Mouse (Mus musculus) layer of hippocampus, adult 9-11 months (tissue): ENCODE data around the gene Cacnb2.
"Not testable (repeated sequence)": the region's sequence is repeated elsewhere in the genome, so short reads cannot be mapped to it uniquely, and the experiment has no call there.

Source experiments
- DNase-seq: peaks from one replicate; pipeline ENCODE4 v3.0.0; 2022

Gene Cacnb2

GRCm38 (mm10) chr2:14657205-14657844 lies 54.4 kb downstream of the Cacnb2 start:
- no peak for DNase-seq

GRCm38 (mm10) chr2:14665213-14665612 lies 62.3 kb downstream of the Cacnb2 start:
- DNase-seq: no peak

DNA sequence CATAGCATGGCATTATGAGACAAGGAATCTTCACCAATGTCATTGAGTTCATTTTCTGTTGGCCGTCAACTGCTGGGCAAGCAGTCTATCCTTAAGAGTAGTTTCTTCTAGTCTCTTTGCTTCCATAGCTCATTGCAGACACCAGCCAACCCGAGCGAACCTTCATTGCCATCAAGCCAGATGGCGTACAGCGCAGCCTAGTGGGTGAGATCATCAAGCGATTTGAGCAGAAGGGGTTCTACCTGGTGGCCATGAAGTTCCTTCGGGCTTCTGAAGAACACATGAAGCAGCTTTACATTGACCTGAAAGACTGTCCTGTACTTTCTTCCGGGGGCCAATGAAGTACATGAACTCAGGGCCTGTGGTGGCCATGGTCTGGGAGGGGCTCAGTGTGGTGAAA lies 69.2 kb downstream of the Cacnb2 start:
- no peak for DNase-seq

GRCm38 (mm10) chr2:14676885-14677516 lies 74.1 kb downstream of the Cacnb2 start:
- DNase-seq: no peak

DNA sequence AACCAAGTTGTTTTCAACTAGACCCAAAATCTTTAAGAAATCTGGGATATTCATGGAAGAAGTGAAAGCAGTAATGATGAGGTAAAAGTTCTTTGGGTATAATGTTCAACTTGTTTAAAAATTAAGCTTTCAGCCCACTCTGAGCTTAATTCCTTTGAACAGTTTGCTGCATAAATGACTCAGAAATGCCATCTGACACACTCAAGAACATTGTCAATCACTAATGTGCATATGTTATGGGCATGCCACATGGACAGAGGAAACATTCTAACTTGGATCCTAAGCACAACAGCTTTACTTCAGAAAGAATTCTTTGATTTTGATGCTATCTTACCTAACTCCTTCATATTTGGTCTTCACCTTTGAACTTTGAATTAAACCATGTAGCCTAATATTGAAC lies 81.3 kb downstream of the Cacnb2 start:
- peak; percentile 42 for DNase-seq

DNA sequence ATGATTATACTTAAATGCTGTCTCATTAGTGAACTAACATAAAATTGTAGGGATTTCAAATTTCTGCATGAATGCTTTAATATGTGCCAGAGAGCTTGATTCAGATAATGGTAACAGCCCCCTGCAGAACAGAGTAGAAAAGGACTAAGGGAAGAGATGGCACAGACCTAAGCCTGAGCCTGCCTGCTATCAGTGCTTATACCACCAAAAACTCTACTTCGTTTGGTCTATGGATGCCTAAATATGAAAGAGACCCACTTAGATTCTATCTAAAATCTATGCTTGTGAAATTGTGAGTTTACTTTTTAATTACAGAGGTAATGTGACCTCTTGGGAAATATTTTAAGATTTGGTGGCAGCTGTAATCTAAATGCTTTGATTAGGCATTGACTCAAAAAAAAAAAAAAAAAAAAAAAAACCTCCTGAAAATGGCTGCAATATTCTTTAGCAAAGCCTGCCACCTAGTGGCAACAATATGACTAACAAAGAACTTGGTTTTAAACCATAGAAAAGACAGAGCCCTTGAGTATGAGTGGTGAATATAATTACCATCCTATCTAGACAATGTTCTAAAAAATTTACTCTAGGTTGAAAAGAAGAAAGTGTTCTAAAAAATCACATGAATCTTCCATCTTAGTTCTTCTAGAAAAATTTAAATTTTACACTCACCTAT lies 100.2 kb downstream of the Cacnb2 start:
- DNase-seq: peak; percentile 42

DNA sequence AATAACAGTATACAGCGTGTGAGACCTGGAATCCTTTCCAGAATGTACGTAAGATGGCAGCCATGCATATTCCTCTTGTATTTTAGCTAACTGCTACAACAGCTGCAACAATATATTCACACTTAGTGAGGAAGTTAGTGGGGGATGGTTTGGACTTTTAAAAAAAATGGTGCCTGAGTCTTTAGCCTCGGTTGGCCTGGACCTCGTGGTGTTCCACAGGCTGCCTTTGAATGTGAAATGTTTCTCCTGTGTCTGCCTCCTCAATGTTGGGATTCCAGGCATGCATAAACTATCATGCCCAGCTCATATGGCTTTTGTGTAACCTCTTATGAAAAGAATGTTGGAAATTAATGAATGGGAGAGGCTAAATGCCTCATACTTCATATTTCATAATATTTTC lies 100.8 kb downstream of the Cacnb2 start:
- DNase-seq: no peak

DNA sequence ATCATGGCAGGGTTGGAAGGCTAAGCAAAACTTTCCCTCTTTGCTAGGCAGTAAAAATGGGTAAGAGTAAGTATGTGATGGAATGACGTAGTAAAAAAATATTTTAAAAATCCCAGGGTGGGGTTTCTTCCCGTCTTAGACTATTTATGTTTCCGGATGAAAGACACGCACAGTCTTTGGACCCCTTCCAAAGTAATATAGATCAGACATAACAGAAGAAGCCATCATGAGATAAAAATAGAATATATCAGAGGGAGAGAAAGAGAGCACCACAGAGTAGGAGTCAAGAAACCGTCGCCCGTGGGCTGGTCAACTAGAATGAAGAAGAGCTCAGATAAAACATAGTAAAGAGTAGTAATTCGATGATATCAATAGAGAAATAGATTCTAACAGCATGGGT lies 107.4 kb downstream of the Cacnb2 start:
- no peak for DNase-seq

GRCm38 (mm10) chr2:14711751-14712150 lies 108.9 kb downstream of the Cacnb2 start:
- DNase-seq: no peak

- no peak for DNase-seq
Measured at GRCm38 (mm10) chr2:14713049-14713448, 110.2 kb downstream of the Cacnb2 start.

GRCm38 (mm10) chr2:14716666-14717065 lies 113.8 kb downstream of the Cacnb2 start:
- no peak for DNase-seq

- peak; percentile 22 for DNase-seq
Measured at GRCm38 (mm10) chr2:14719119-14719718, 116.3 kb downstream of the Cacnb2 start.

DNA sequence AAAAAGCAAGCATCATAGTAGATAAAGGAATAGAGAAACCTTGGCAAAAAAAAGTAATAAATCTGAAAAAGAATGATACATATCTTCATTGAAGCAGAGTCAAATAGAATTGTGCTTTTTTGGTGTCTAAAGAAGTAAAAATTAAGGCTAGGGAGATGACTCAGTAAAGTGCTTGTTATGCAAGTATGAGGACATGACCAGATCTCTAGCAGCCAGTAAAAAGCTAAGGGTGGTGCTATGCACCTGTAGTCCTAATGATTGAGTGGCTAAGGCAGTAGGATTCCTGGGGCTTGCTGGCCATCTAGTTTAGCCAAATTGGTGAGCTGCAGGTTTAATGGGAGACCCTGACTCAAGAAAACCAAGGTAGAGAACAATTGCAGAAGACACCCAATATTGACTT lies 122.5 kb downstream of the Cacnb2 start:
- no peak for DNase-seq

DNA sequence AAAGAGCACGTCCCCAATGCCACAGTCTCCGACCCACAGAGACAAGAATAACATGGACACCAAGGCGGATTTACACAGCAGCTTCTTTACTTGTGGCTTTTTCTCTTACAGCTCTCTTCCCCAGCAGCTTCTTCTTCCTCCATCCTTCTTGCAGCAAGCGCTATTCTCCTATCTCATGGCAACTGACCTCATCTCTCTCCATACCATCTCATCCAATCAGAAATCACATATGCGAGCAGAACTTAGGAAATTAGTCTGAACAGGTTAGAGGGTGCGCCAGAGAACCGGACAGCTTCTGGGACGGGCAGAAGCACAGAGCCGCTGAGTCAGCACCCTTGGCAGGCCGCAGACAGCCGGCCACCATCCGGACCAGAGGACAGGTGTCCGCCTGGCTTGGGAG lies 123.7 kb downstream of the Cacnb2 start:
- not testable (repeated sequence) for DNase-seq

GRCm38 (mm10) chr2:14738927-14739326 lies 136.0 kb downstream of the Cacnb2 start:
- peak; percentile 62 for DNase-seq

- DNase-seq: no peak
Measured at GRCm38 (mm10) chr2:14739510-14739909, 136.6 kb downstream of the Cacnb2 start.

GRCm38 (mm10) chr2:14740359-14740758 lies 137.5 kb downstream of the Cacnb2 start:
- DNase-seq: no peak

- no peak for DNase-seq
Measured at GRCm38 (mm10) chr2:14744761-14745160, 141.9 kb downstream of the Cacnb2 start.

GRCm38 (mm10) chr2:14762846-14763245 lies 160.0 kb downstream of the Cacnb2 start:
- no peak for DNase-seq

DNA sequence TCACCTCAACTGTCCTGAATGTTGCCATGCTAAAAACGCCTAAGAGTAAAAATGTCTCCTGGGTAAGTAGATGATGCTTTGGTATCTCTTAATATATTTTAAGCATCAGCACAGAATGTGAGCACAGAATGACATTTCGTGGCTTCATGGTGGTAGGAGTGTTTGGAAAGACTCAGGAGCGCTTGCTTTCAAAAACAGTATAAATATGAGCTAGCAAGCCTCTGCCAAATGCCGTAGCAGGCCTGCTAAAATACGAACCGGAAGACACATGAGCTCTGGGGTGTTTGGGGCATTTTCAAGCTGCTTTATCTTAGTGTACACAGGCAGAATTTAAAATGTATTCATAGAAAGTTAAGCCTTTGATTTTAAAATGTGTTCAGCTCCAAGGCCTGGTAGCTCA lies 161.0 kb downstream of the Cacnb2 start:
- DNase-seq: peak; percentile 81

GRCm38 (mm10) chr2:14769448-14769847 lies 166.6 kb downstream of the Cacnb2 start:
- no peak for DNase-seq

DNA sequence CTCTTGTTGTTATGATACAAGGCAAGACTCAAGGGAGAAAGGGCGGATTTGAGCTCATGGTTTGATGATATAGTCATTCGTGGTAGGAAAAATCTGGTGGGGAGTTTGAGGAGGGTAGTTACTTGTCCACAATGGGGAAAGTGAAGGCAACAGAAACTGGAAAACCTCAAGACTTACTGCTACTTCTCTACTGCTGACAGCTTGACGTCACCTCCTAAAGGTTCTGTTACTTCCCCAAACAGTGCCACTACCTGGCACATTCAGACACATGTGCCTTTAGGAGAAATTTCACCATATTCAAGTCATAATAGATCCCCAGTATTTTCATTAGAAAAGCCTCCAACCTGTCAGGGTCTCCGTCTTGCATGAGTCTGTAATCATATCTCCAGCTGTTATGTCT lies 167.7 kb downstream of the Cacnb2 start:
- DNase-seq: no peak

- no peak for DNase-seq
Measured at GRCm38 (mm10) chr2:14774375-14774774, 171.5 kb downstream of the Cacnb2 start.
